Mouse (Mus musculus) neural tube, embryonic 13.5 days (tissue): ENCODE data around the gene Stil. TPM values are rescaled to one million over a fixed set of nuclear protein-coding genes. Genes with fewer than 3 reads are reported as not detected.

Experiments
- ATAC-seq: fragments of 200-750 bp; cut with Nextera tagmentation; 2 replicates; pipeline ENCODE4 v1.8.0; 2017; ENCODE audit warnings: low read depth, mild to moderate bottlenecking, moderate TSS enrichment, moderate library complexity
- H3K27ac ChIP-seq: fragments of 300-500 bp; sonication (generic); replicated peaks from 2 replicates; pipeline ENCODE4 v1.5.1; 2015; ENCODE audit warnings: moderate library complexity, mild to moderate bottlenecking, inconsistent platforms
- H3K27me3 ChIP-seq: fragments of 300-500 bp; sonication (generic); 2 replicates; pipeline ENCODE4 v1.6.1; 2015; ENCODE audit warnings: mild to moderate bottlenecking, inconsistent platforms
- H3K36me3 ChIP-seq: fragments of 300-500 bp; sonication (generic); 2 replicates; pipeline ENCODE4 v1.6.1; 2015; ENCODE audit warnings: mild to moderate bottlenecking, inconsistent platforms
- H3K4me1 ChIP-seq: fragments of 300-500 bp; sonication (generic); replicated peaks from 2 replicates; pipeline ENCODE4 v1.6.1; 2015; ENCODE audit warnings: inconsistent platforms
- H3K4me2 ChIP-seq: fragments of 300-500 bp; sonication (generic); 2 replicates; pipeline ENCODE4 v1.6.1; 2015; ENCODE audit warnings: inconsistent platforms, mild to moderate bottlenecking, moderate library complexity
- H3K4me3 ChIP-seq: fragments of 300-500 bp; sonication (generic); 2 replicates; pipeline ENCODE4 v1.5.1; 2015; ENCODE audit warnings: mild to moderate bottlenecking, inconsistent platforms
- H3K9ac ChIP-seq: fragments of 300-500 bp; sonication (generic); 2 replicates; pipeline ENCODE4 v1.6.1; 2015; ENCODE audit warnings: moderate library complexity, mild to moderate bottlenecking, inconsistent platforms
- H3K9me3 ChIP-seq: fragments of 300-500 bp; sonication (generic); 2 replicates; pipeline ENCODE4 v1.6.1; 2016; ENCODE audit warnings: inconsistent platforms
- WGBS: fragments of 180-500 bp; shearing (Covaris S2); methylation state at CpG from one replicate; pipeline ENCODE4 v1.1.7; 2015; 5-methylcytosine and 5-hydroxymethylcytosine counted together
- polyA plus RNA-seq: library from polyadenylated mRNA; unstranded; fragments of >200 nt; fragmentation: Nextera tagmentation; extraction: Ambion mirVana; gene quantifications from 2 replicates; pipeline ENCODE4 v1.2.1, GENCODE M21; 2015

Stil gene
- polyA plus RNA-seq, 1 experiment from 2014 or later = 1.9 TPM

- H3K9me3 ChIP-seq = no peaks in the 10 kb centered on the region
- under 1% methylated on average over 88 of the region's 93 CpGs for WGBS
- H3K27ac ChIP-seq = peak within 1 kb of the TSS; percentile 100
- no peaks in the 10 kb centered on the region for H3K36me3 ChIP-seq
- H3K27me3 ChIP-seq = 0 out of 2 replicates have a peak, but pooled peaks cover 3% of the 10 kb centered on the region
- H3K4me1 ChIP-seq = peaks cover 28% of the 10 kb centered on the region
- peak within 1 kb of the TSS; percentile 62 for H3K4me2 ChIP-seq
- peak; percentile 97 for ATAC-seq
- peak within 1 kb of the TSS; percentile 98 for H3K9ac ChIP-seq
- H3K4me3 ChIP-seq = peak within 1 kb of the TSS; percentile 83
Observed at GRCm38 (mm10) chr4:114986591-114987432, 13.1 kb upstream of the Stil start, which contains the start of gene Cmpk1. Gene Cmpk1, minus strand, starts transcription at chr4:114987241.

- Histone ChIP-seq H3K9me3 (no peaks in the 10 kb centered on the region), H3K27ac (no peak overlapping the region), H3K4me2 (no peak overlapping the region), H3K4me3 (no peak overlapping the region), H3K4me1 (no peaks in the 10 kb centered on the region), H3K27me3 (peaks cover 21% of the 10 kb centered on the region), H3K9ac (no peak overlapping the region), H3K36me3 (no peaks in the 10 kb centered on the region)
- ATAC-seq = no peak
- 90% methylated on average over 3 of the region's 3 CpGs for WGBS
Observed at GRCm38 (mm10) chr4:114994218-114994617, 5.7 kb upstream of the Stil start.

- peaks cover 16% of the 10 kb centered on the region for H3K27me3 ChIP-seq
- 52% methylated on average over 3 of the region's 3 CpGs for WGBS
- H3K27ac ChIP-seq = no peak overlapping the region
- H3K9me3 ChIP-seq = no peaks in the 10 kb centered on the region
- ATAC-seq = no peak
- H3K4me3 ChIP-seq = no peak overlapping the region
- no peak overlapping the region for H3K4me2 ChIP-seq
- peaks cover 16% of the 10 kb centered on the region for H3K4me1 ChIP-seq
- H3K36me3 ChIP-seq = no peaks in the 10 kb centered on the region
- H3K9ac ChIP-seq = no peak overlapping the region
Observed at GRCm38 (mm10) chr4:114997051-114997450, 2.9 kb upstream of the Stil start.

- H3K27me3 ChIP-seq = peaks cover 6% of the 10 kb centered on the region; the same call in 1 of the 2 replicates
- H3K9me3 ChIP-seq = no peaks in the 10 kb centered on the region
- peak; percentile 62 for ATAC-seq
- H3K4me1 ChIP-seq = peaks cover 16% of the 10 kb centered on the region
- no peaks in the 10 kb centered on the region for H3K36me3 ChIP-seq
- peak overlapping the region; percentile 95 for H3K27ac ChIP-seq
- H3K4me3 ChIP-seq = peak overlapping the region; percentile 58
- WGBS = 10% methylated on average over 9 of the region's 9 CpGs
- peak overlapping the region; percentile 79 for H3K9ac ChIP-seq
- peak overlapping the region; percentile 74 for H3K4me2 ChIP-seq
Observed at GRCm38 (mm10) chr4:114999445-114999772, 550 bp upstream of the Stil start.

- H3K27me3 ChIP-seq = no peaks in the 10 kb centered on the region
- ATAC-seq = peak; percentile 44
- peak overlapping the region; percentile 62 for H3K9ac ChIP-seq
- 2% methylated on average over 8 of the region's 8 CpGs for WGBS
- H3K4me3 ChIP-seq = peak overlapping the region; percentile 58
- no peak overlapping the region for H3K27ac ChIP-seq
- peak overlapping the region; percentile 74 for H3K4me2 ChIP-seq
- H3K9me3 ChIP-seq = no peaks in the 10 kb centered on the region
- no peaks in the 10 kb centered on the region for H3K36me3 ChIP-seq
- peaks cover 16% of the 10 kb centered on the region for H3K4me1 ChIP-seq
Observed at GRCm38 (mm10) chr4:115000429-115000795, 453 bp downstream of the Stil start.

- Histone ChIP-seq H3K27ac (no peak overlapping the region), H3K4me1 (no peaks in the 10 kb centered on the region), H3K9me3 (no peaks in the 10 kb centered on the region), H3K36me3 (no peaks in the 10 kb centered on the region), H3K27me3 (no peaks in the 10 kb centered on the region), H3K9ac (no peak overlapping the region), H3K4me2 (no peak overlapping the region), H3K4me3 (no peak overlapping the region)
- WGBS = 95% methylated on average over 3 of the region's 3 CpGs
- no peak for ATAC-seq
Observed at GRCm38 (mm10) chr4:115014276-115014675, 14.3 kb downstream of the Stil start.

GRCm38 (mm10) chr4:115019997-115020396, 20.0 kb downstream of the Stil start:
- Histone ChIP-seq H3K9ac (no peak overlapping the region), H3K4me3 (no peak overlapping the region), H3K36me3 (peaks cover 13% of the 10 kb centered on the region), H3K27ac (no peak overlapping the region), H3K4me1 (no peaks in the 10 kb centered on the region), H3K27me3 (no peaks in the 10 kb centered on the region), H3K4me2 (no peak overlapping the region), H3K9me3 (no peaks in the 10 kb centered on the region)
- no peak for ATAC-seq
- 97% methylated on average over 3 of the region's 3 CpGs for WGBS

- H3K4me1 ChIP-seq = no peaks in the 10 kb centered on the region
- H3K27ac ChIP-seq = no peak overlapping the region
- 63% methylated on average over 6 of the region's 6 CpGs for WGBS
- no peaks in the 10 kb centered on the region for H3K27me3 ChIP-seq
- no peak overlapping the region for H3K9ac ChIP-seq
- H3K4me3 ChIP-seq = no peak overlapping the region
- H3K36me3 ChIP-seq = 0 out of 2 replicates have a peak, but pooled peaks cover 5% of the 10 kb centered on the region
- ATAC-seq = no peak
- no peaks in the 10 kb centered on the region for H3K9me3 ChIP-seq
- H3K4me2 ChIP-seq = no peak overlapping the region
Observed at GRCm38 (mm10) chr4:115035043-115035442, 35.1 kb downstream of the Stil start.

- H3K9me3 ChIP-seq = no peaks in the 10 kb centered on the region
- no peak overlapping the region for H3K9ac ChIP-seq
- no peak overlapping the region for H3K27ac ChIP-seq
- no peak overlapping the region for H3K4me2 ChIP-seq
- no peak for ATAC-seq
- peaks cover 8% of the 10 kb centered on the region; the same call in 1 of the 2 replicates for H3K36me3 ChIP-seq
- no peaks in the 10 kb centered on the region for H3K27me3 ChIP-seq
- no peaks in the 10 kb centered on the region for H3K4me1 ChIP-seq
- H3K4me3 ChIP-seq = no peak overlapping the region
- 37% methylated on average over 4 of the region's 4 CpGs for WGBS
Observed at GRCm38 (mm10) chr4:115038242-115038641, 38.3 kb downstream of the Stil start.

GRCm38 (mm10) chr4:115045621-115046020, 45.7 kb downstream of the Stil start:
- Histone ChIP-seq H3K9me3 (no peaks in the 10 kb centered on the region), H3K36me3 (peaks cover 4% of the 10 kb centered on the region; the same call in 1 of the 2 replicates), H3K4me2 (no peak overlapping the region), H3K27me3 (peaks cover 34% of the 10 kb centered on the region), H3K27ac (no peak overlapping the region), H3K4me3 (no peak overlapping the region), H3K4me1 (no peaks in the 10 kb centered on the region), H3K9ac (no peak overlapping the region)
- no peak for ATAC-seq
- WGBS = 89% methylated on average over 3 of the region's 3 CpGs

GRCm38 (mm10) chr4:115047750-115048149, 47.8 kb downstream of the Stil start:
- peaks cover 4% of the 10 kb centered on the region; the same call in 1 of the 2 replicates for H3K4me1 ChIP-seq
- H3K9me3 ChIP-seq = no peaks in the 10 kb centered on the region
- no peak overlapping the region for H3K9ac ChIP-seq
- peaks cover 55% of the 10 kb centered on the region for H3K27me3 ChIP-seq
- no peaks in the 10 kb centered on the region for H3K36me3 ChIP-seq
- no peak for ATAC-seq
- H3K4me3 ChIP-seq = no peak overlapping the region
- H3K4me2 ChIP-seq = no peak overlapping the region
- H3K27ac ChIP-seq = no peak overlapping the region
- 4% methylated on average over 5 of the region's 5 CpGs for WGBS

- 74% methylated on average over 8 of the region's 8 CpGs for WGBS
- Histone ChIP-seq H3K4me2 (no peak overlapping the region), H3K9ac (no peak overlapping the region), H3K4me1 (peaks cover 6% of the 10 kb centered on the region; the same call in 1 of the 2 replicates), H3K36me3 (no peaks in the 10 kb centered on the region), H3K9me3 (no peaks in the 10 kb centered on the region), H3K27me3 (peaks cover 59% of the 10 kb centered on the region), H3K4me3 (no peak overlapping the region), H3K27ac (no peak overlapping the region)
- ATAC-seq = no peak
Observed at GRCm38 (mm10) chr4:115048190-115048589, 48.2 kb downstream of the Stil start.
